Mouse (Mus musculus) midbrain, embryonic 11.5 days (tissue): ENCODE data around the gene Bicral. TPM values are rescaled to one million over a fixed set of nuclear protein-coding genes. Genes with fewer than 3 reads are reported as not detected.
A peak's percentile ranks its signal among the peaks of the same experiment; 100 is the strongest.

ENCODE experiments used
- ATAC-seq: fragments of 200-750 bp; cut with Nextera tagmentation; 2 replicates; pipeline ENCODE4 v1.8.0; 2017; ENCODE audit warnings: moderate TSS enrichment, moderate library complexity; ENCODE audit not compliant: low FRiP score
- DNase-seq: peaks from one replicate; pipeline ENCODE4 v3.0.0; 2015; ENCODE audit warnings: low spot score; ENCODE audit errors: missing footprints
- H3K27ac ChIP-seq: fragments of 300-500 bp; sonication (generic); 2 replicates; pipeline ENCODE4 v1.5.1; 2014; ENCODE audit warnings: low read depth, low read length
- H3K27me3 ChIP-seq: fragments of 300-500 bp; sonication (generic); 2 replicates; pipeline ENCODE4 v1.6.1; 2014; ENCODE audit warnings: mild to moderate bottlenecking, low read length, moderate library complexity, mixed read lengths; ENCODE audit not compliant: control insufficient read depth, insufficient read depth
- H3K36me3 ChIP-seq: fragments of 300-500 bp; sonication (generic); 2 replicates; pipeline ENCODE4 v1.6.1; 2014; ENCODE audit warnings: mild to moderate bottlenecking, low read length, moderate library complexity, mixed read lengths; ENCODE audit not compliant: control insufficient read depth, insufficient read depth
- H3K4me1 ChIP-seq: fragments of 300-500 bp; sonication (generic); 2 replicates; pipeline ENCODE4 v1.6.1; 2014; ENCODE audit warnings: low read length; ENCODE audit not compliant: control insufficient read depth, insufficient read depth
- H3K4me2 ChIP-seq: fragments of 300-500 bp; sonication (generic); 2 replicates; pipeline ENCODE4 v1.6.1; 2014; ENCODE audit warnings: mild to moderate bottlenecking, moderate library complexity
- H3K4me3 ChIP-seq: fragments of 300-500 bp; sonication (generic); 2 replicates; pipeline ENCODE4 v1.5.1; 2014; ENCODE audit warnings: low read depth, low read length
- H3K9ac ChIP-seq: fragments of 300-500 bp; sonication (generic); 2 replicates; pipeline ENCODE4 v1.6.1; 2014; ENCODE audit warnings: low read length
- H3K9me3 ChIP-seq: fragments of 300-500 bp; sonication (generic); 2 replicates; pipeline ENCODE4 v1.6.1; 2016; ENCODE audit warnings: low read length; ENCODE audit not compliant: control insufficient read depth
- WGBS: fragments of 180-500 bp; shearing (Covaris S2); extraction: QIAGEN DNeasy Blood & Tissue Kit; methylation state at CpG from one replicate; pipeline ENCODE4 v1.1.7; 2014; 5-methylcytosine and 5-hydroxymethylcytosine counted together
- polyA plus RNA-seq: library from polyadenylated mRNA; unstranded; fragments of >200 nt; fragmentation: Nextera tagmentation; extraction: Ambion mirVana; gene quantifications from 2 replicates; pipeline ENCODE4 v1.2.1, GENCODE M21; 2014

The Bicral gene
- polyA plus RNA-seq, result 5.8 and 6.4 TPM in 2 replicates

DNA sequence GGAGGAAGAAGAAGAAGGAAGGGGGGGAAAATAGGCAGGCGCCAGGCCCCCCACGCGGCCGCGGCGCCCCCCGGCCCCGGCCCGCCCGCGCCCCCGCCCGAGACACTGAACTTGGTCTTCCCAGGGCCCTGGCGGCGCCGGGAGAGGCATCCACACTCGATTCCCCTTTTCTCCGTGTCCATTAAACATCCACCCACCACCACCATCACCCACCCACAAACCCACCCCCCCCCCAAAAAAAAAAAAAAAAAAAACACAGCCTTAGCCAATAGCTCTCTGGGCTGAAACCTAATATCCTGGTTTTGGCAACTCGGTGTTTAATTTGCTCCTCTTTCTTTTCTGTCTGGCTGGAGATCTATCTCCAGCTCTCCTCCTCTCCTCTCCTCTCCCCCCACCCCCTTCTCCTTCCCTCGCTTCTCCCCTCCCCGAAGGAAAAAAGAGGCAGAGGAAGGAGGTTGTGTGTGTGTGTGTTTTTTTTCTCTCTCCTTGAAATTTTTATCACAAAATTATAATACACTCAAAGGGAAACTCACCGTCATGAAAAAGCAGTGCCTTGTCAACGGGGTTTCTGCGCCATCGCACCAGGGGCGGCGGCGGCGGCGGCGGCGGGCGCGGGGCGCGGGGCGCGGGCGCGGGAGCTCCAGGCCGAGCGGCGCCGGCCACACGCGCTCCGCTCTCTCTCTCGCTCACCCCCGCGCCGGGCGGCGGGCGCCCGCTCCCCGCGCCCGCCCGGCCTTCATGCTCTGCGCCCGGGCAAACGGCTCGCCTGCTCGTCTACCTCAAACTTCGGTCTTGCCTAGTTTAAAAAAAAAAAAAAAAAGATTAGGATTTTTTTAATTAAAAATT lies at the start of gene Bicral:
Bicral (minus strand) TSS at position 580 of the 846 bp plus-strand sequence.
- Histone ChIP-seq H3K4me2 (peak within 1 kb of the TSS; percentile 58), H3K27ac (peak within 1 kb of the TSS; percentile 100), H3K9me3 (no peaks in the 10 kb centered on the region), H3K9ac (peak within 1 kb of the TSS; percentile 96), H3K4me1 (peaks cover 16% of the 10 kb centered on the region), H3K4me3 (peak within 1 kb of the TSS; percentile 53), H3K27me3 (no peaks in the 10 kb centered on the region), H3K36me3 (no peaks in the 10 kb centered on the region)
- ATAC-seq (peak; percentile 83), DNase-seq (peak; percentile 98)
- WGBS, result under 1% methylated on average over 62 of the region's 65 CpGs

DNA sequence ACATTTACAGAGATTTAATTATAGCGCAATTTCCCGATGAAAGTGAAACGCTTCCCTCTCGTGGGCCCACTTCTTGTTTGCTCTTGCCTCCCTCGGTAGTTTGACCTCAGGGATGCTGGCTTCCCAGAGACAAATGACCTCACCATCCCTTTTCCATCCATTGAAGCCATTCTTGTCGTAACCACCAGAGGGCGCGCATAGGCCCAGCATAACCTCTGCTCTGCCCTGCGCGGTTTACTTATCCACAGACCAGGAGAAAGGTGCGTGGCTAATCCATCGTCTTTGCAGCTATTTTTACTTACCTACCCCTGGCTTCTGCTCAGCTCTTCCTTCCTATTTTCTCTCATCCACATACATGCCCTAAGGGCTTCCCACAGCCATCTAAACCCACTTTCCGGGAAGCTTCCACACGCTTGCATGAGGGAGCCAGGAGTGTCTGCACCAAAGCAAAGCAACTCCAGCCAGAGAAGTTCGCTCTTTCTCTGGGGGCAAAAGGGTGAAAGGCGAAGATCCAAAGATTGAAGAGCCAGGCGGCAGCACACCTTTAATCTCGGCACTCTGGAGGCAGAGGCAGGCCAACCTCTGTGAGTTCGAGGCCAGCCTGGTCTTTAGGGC lies 45.7 kb upstream of the Bicral start:
- Histone ChIP-seq H3K4me1 (no peaks in the 10 kb centered on the region), H3K4me3 (no peak overlapping the region), H3K27ac (no peak overlapping the region), H3K36me3 (no peaks in the 10 kb centered on the region), H3K9me3 (no peaks in the 10 kb centered on the region), H3K4me2 (no peak overlapping the region; the same call in 1 of the 2 replicates), H3K9ac (peak overlapping the region; percentile 20; the same call in 1 of the 2 replicates), H3K27me3 (no peaks in the 10 kb centered on the region)
- DNase-seq (peak; percentile 98), ATAC-seq (peak; percentile 77)
- 22% methylated on average over 19 of the region's 19 CpGs for WGBS

DNA sequence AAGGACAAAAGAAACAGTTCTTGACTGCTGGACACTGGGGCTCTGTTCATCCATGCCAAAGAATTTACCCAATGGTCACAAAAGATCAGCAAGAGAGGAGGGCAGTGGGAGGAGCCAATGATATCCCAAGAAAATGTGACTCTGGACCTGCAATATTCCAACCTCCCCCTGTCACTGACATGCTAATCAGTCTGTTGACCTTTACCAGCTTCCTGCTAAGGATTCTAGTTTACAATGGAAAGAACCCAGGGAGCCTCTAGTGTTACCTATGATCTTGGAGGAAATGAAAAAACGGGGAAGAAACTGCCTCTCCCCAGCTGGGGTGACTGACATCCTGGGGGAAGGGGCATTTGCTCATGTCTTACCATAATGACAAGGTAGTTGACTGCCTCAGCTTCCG lies 42.7 kb upstream of the Bicral start:
- Histone ChIP-seq H3K27me3 (no peaks in the 10 kb centered on the region), H3K9me3 (no peaks in the 10 kb centered on the region), H3K4me2 (no peak overlapping the region), H3K4me1 (no peaks in the 10 kb centered on the region), H3K36me3 (no peaks in the 10 kb centered on the region), H3K9ac (no peak overlapping the region), H3K4me3 (no peak overlapping the region), H3K27ac (no peak overlapping the region)
- DNase-seq (no peak), ATAC-seq (no peak)
- WGBS, result 51% methylated on average over 2 of the region's 2 CpGs

DNA sequence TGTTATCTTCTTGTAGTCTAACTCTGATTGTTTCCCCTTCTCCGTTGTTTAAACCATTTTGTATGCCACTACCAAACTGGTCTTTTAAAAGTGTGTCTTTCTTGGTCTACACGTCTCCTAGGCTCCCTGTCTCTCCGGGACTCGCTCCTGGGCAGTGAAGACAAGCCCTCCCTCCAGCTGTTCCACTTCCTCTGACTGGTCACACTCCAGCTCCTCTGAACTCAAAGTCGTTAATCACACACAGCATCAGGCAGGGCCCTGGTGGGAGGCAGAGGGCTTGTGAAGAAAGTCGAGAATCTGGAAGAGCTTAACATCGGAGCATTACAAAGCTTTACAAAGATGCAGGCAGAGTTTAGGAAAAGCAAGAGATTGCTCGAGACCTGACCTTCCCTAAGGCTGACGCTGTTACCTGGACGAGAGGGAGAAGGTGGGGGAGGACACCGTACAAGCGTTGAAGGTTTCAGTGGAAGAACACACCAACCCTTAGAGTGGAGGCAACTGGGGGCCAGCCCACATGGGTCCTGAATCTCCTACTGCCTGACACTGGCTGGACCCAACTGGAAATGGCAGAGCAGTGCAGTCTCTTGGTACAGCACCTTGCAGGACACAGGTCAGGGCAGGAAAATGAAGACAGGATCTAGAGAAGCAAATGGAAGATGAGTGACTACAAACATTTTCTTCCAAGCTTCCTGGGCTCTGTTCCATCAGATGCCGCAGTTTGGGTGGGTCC lies 39.1 kb upstream of the Bicral start:
- Histone ChIP-seq H3K9ac (no peak overlapping the region), H3K27me3 (no peaks in the 10 kb centered on the region), H3K9me3 (no peaks in the 10 kb centered on the region), H3K4me3 (no peak overlapping the region), H3K36me3 (no peaks in the 10 kb centered on the region), H3K27ac (no peak overlapping the region), H3K4me2 (no peak overlapping the region), H3K4me1 (peaks cover 4% of the 10 kb centered on the region)
- WGBS, result 47% methylated on average over 13 of the region's 13 CpGs
- no peak for DNase-seq
- no peak for ATAC-seq

DNA sequence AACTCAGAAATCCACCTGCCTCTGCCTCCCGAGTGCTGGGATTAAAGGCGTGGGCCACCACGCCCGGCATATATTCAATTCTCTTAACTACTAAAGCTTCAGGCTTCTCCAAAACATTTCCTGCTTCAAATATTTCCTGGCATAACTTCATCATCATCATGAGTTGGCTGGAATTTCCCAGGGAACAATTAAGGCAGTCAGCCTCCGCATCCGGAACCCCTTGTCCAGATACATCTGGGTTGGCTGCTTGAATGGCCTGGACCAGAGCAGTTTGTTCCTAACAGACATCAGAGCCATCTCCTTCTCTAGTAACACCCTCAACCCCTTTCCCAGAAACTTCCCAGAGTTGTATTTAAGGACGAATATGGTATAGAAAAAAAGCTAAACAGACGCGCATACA lies 37.1 kb upstream of the Bicral start:
- DNase-seq (no peak), ATAC-seq (no peak)
- Histone ChIP-seq H3K4me3 (no peak overlapping the region), H3K4me2 (no peak overlapping the region), H3K36me3 (no peaks in the 10 kb centered on the region), H3K4me1 (peaks cover 15% of the 10 kb centered on the region), H3K27ac (no peak overlapping the region), H3K9ac (no peak overlapping the region), H3K27me3 (no peaks in the 10 kb centered on the region), H3K9me3 (no peaks in the 10 kb centered on the region)
- WGBS, result 94% methylated on average over 9 of the region's 9 CpGs

DNA sequence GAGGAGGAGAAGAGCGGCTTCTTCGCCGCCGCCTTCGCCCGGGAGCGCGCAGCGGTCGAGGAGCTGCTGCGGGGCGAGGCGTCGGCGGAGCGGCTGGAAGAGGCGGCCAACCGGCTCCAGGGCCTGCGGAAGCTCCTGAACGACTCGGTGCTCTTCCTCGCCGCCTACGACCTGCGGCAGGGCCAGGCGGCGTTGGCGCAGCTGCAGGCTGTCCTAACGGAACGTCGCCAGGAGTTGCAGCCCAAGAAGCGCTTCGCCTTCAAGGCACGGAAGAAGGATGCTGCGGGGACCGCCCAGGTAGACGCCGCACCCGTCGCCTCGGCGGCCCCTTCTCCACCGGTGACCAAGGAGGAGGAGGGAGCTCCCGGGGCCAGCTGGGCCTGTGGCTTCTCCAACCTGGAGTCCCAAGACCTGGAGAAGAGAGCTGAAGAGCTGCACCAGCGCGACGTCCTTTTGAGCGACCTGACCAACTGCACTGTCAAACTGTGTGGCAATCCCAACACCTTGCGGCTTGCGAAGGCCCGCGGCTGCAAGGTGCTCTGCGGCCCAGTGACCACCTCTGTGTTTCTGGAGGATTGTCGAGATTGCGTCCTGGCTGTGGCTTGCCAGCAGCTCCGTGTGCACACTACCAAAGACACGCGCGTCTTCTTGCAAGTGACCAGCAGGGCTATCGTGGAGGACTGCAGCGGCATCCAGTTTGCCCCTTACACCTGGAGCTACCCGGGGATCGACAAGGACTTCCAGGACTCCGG lies 32.7 kb upstream of the Bicral start:
- peak overlapping the region; percentile 86 for H3K4me2 ChIP-seq
- peak overlapping the region; percentile 93 for H3K4me3 ChIP-seq
- ATAC-seq (no peak), DNase-seq (peak; percentile 94)
- no peaks in the 10 kb centered on the region for H3K27me3 ChIP-seq
- peak overlapping the region; percentile 6; the same call in 1 of the 2 replicates for H3K27ac ChIP-seq
- H3K4me1 ChIP-seq, result peaks cover 18% of the 10 kb centered on the region
- no peaks in the 10 kb centered on the region for H3K36me3 ChIP-seq
- no peaks in the 10 kb centered on the region for H3K9me3 ChIP-seq
- peak overlapping the region; percentile 93 for H3K9ac ChIP-seq
- WGBS, result 3% methylated on average over 53 of the region's 64 CpGs

DNA sequence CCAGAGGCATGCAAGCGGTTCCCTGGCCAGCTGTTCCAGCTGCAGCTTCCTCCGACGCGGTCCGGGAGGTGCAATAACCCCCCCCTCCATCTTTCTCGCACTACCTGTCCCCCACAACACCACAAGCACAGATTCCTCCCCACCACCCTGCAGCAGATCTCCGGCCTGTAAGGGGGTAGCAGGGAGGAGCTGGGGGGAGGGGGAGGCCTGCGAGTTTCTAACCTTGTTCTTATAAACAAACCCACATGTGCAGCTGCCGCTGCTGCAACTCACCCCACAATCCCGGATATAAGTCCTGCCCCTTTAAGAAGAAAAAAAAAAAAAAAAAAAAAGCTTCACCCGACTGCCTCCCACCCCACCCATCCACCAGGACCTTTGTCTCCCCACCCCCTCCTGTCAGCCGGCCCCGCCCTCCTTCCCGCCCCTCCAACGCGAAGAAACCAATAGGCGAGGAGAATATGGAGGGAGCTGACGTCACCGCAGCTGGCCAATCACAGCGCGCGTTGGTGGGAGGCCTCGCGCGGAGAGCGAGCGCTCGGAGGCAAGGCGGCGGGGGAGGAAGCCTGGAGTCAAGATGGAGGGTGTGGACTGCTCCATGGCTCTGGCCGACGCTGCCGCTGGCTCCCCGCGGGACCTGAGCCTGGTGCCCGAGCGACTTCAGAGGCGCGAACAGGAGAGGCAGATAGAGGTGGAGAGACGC lies 32.0 kb upstream of the Bicral start, which contains the start of gene Tbcc:
Tbcc (plus strand) TSS at position 569 of the 700 bp plus-strand sequence.
- DNase-seq, result peak; percentile 99
- Histone ChIP-seq H3K4me3 (peak within 1 kb of the TSS; percentile 93), H3K4me1 (peaks cover 18% of the 10 kb centered on the region), H3K27me3 (no peaks in the 10 kb centered on the region), H3K27ac (peak within 1 kb of the TSS; percentile 88), H3K36me3 (no peaks in the 10 kb centered on the region), H3K9me3 (no peaks in the 10 kb centered on the region), H3K4me2 (peak within 1 kb of the TSS; percentile 86), H3K9ac (peak within 1 kb of the TSS; percentile 93)
- ATAC-seq, result peak; percentile 95
- WGBS, result under 1% methylated on average over 40 of the region's 40 CpGs

DNA sequence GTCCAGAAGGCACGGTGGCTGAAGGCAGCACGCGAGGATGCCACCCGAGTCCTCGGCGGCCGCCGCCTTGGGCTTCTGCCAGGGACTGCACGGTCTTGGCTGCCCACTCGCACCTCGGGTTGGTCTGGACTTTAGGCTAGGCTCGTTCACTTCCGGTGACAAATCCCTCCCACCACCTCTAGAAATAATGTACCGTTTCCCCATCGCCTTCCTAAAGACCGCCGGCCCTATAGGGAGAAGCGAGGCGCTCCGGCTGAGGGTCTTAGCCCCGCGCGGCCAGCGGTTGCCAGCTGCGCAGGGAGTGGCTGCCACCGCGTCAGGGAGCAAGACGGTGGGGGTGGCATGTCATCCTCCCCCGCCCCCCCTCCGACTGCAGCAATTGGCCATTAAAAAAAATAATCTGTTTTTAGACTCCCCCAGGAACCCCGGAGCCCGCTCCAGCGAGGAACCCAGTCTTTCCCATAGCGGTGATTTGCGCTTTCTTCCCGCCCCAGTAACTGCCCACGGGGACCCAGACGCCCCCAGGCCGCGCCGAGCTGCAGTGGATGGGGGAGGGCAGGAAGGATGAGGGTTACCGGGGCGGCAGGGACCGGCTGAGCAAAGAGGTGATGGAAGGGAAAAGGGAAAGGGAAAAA lies 31.3 kb upstream of the Bicral start:
- Histone ChIP-seq H3K4me3 (peak overlapping the region; percentile 93), H3K27me3 (no peaks in the 10 kb centered on the region), H3K27ac (peak overlapping the region; percentile 88), H3K4me1 (peaks cover 18% of the 10 kb centered on the region), H3K9ac (peak overlapping the region; percentile 70), H3K4me2 (peak overlapping the region; percentile 82), H3K9me3 (no peaks in the 10 kb centered on the region), H3K36me3 (no peaks in the 10 kb centered on the region)
- WGBS, result under 1% methylated on average over 44 of the region's 44 CpGs
- DNase-seq, result peak; percentile 95
- peak; percentile 70 for ATAC-seq
